Mouse (Mus musculus): ENCODE data around the gene Nisch.

Nisch gene

DNA sequence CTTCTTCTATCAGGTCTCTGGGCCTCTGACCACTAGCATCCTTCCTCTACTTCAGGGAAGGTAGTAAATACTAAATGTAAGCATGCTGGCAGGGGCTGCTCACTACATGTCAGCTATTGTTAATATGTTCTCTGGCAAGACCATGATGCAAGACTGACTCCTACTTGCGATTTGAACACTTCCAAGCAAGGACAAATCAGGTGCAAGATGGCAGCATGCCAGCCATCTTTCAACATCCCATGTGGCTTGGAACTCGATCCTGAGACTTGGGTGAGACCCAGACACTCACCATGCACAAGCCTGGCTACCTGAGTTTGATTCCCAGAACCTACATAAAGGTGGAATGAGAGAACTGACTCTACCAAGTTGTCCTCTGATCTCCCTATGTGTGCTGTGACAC, 24.8 kb downstream of the Nisch start:
- no peak for DNase-seq (ENCODE audit: low read depth, low spot score)

DNA sequence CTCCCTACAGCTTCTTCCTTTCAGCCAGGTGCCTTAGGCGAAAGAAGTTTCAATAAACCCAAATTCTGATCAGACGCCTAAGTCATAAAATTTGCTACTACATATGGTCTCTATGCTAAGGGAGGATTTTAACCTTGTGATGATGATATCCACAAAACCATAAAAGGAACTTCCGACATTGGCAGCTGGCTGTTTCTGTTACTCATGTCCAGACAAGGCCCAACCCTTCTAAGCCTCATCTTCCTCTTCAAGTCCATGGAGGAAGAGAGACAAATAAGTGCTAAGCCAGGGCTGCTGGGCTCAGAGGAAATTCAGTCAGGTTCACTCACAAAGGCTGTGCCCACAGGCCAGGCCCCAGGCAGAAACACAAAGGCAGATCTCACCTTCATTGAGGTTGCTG, 27.4 kb downstream of the Nisch start:
- no peak for DNase-seq (ENCODE audit: low read depth, low spot score)

DNA sequence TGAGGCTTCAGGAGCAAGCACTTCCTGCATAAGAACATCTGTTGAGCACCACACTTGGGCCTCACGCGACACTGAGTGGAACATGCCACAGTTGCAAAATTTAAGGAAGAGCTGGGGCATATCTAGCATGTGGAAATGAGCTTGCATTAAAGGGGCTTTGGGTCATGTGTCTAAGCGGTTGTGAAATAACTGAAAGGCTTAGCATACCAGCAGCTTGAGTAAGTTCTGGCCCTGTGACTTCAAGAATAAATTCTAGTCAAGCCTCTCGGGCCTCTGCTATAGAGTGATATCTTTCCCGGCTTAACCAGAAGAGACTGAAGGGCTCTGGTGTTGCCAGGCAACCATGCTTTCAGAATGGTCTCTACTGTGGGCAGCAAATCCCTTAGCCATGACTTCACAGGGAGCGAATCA, 28.0 kb downstream of the Nisch start:
- DNase-seq (ENCODE audit: low read depth, low spot score), result no peak

DNA sequence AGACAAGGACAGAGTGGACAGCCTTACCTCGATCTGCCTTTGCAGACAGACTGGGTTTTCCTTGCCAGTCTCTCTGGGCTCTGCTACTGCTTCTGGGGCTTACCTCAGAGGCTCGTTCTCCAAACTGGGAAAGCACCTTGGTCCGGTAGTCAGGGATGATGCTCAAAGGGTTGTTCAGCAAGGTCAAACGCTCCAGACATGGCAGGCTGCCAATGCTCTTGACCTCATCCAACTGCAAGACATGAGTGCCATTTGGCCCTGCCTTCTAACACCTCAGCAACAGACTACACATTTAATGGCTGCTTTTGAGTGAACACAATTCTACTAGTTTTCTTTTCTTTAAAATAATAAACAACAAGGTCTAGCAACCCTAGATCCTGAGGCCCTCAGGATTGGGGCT, 30.1 kb downstream of the Nisch start:
- DNase-seq (ENCODE audit: low read depth, low spot score), result no peak

DNA sequence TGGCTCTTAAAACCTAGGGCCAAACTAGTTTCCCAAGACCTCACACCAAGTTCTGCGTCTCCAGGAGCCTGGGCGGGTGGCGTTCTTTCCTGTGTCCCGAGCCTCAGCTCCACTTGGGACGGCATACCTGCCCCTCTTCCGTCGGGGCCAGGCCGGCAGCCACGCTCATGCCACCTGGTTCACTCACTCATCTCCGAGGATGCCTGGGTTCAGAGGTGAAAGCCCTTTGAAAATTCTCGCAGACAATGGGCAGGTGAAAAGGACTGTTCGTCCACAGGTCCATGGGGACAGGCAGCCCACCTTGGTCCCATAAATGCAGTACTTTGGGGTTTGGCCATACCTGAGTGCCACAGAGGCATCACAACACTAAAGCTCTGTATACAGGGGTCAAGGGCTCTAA, 32.6 kb downstream of the Nisch start:
- no peak for DNase-seq (ENCODE audit: low read depth, low spot score)

DNA sequence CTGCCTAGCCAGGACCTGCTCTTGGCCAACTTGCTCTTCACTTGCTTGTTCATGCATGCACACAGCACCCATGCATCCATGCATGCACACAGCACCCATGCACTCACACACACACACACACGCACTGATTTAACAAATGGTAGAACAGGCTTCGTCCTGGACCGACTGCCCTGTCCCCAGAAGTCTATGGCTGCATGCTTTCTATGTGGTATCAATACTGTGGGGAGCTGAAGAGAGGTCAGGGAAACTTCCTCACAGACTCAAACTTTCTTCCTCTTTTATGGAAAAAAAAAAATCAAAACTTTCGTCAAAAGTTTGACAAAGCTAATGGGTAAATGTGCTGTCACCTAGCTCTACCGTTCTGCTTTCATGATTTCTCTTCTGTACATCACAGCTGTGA, 33.2 kb downstream of the Nisch start:
- DNase-seq (ENCODE audit: low read depth, low spot score), result no peak

DNA sequence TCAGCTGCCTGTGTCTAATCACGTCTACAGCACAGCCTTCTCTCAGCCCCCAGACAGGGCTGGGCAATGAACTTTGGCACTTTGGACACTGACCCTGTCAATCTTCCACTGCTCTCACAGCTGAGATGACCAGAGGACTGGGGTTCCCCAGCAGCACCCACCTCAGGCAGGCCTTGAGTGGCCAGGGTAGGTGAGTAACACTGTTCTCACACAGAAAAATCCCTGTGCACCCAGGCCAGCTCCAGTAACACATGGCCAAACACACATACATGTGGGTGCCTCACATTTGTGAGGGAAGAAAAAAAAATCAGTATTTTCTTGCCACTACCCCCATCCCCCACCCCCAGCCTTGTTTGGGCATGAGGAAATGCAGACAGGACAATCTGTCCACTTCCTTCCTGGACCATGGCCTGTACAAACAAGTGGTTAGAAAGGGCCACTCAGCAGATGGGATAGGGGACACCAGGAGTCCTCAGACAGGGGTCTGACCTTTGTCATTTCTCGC, 33.9 kb downstream of the Nisch start:
- DNase-seq (ENCODE audit: low read depth, low spot score), result no peak

DNA sequence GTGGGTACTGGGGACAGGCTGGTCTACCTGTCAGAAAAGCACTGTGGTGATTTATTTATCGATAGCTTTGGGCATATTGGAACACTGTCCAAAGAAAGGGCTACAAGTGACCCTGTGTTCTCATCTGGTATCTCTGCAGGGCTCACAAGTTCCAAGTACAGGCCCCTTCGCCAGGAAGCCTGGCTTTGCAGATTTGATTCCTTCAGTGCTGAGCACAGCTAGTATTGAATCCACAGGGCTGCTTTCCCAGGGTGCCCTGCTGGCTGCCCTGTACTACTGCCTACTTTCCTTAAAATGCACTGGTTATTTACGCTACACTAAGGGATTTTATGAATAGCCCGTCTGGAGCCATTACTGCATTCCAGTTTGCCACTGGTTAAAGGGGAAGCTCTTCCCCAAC, 35.2 kb downstream of the Nisch start:
- DNase-seq (ENCODE audit: low read depth, low spot score), result no peak

DNA sequence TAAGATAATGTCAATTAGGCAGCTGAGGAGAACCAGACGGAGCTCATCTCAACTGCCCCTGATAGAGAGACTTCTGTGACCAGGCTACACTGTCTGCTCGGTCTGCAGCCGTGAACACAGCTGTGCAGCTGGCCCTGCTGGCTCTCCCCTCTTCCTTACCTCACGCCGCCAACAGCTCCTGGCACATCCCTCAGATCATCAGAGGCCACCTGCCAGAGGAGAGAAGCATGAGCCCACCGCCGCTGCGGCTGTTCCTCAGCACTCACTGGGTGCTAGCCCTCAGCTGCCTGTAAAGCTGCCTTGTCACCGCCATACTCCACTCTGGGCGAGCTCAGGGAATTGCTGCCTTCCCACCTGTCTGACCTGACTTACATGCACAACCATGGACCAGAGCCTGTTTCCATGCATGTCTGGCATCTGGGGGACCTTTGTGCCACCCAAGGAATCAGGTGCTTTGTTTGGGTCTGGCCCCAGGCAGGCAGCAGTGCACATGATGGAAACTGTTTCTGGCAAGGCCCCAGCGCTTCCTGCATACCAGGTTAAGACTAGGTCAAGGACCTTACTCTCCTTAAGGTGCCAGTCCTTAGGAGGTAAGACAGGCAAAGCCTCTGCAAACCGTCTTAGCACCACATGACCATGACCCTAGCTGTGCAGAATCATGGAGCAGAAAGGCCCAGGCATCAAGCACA, 36.9 kb downstream of the Nisch start:
- no peak for DNase-seq (ENCODE audit: low read depth, low spot score)

DNA sequence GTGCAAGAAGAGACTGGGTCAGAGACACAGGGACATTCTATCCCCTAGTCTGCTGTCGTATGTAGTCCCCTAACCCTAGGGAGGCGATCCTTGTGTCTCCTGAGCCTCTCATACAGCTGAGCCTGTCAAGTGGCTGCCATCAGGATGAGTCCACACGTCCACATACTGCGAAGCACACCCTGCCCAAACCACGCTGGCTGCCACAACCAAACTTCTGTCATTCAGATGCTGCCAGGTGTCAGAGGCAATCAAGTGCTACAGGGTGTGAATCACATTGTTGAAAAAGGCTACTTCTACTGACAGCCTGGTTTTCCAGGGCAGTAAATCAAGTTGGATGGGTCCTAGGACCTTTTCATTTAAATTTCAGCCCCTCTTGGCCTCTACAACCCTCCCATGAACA, 39.0 kb downstream of the Nisch start:
- DNase-seq (ENCODE audit: low read depth, low spot score), result no peak

DNA sequence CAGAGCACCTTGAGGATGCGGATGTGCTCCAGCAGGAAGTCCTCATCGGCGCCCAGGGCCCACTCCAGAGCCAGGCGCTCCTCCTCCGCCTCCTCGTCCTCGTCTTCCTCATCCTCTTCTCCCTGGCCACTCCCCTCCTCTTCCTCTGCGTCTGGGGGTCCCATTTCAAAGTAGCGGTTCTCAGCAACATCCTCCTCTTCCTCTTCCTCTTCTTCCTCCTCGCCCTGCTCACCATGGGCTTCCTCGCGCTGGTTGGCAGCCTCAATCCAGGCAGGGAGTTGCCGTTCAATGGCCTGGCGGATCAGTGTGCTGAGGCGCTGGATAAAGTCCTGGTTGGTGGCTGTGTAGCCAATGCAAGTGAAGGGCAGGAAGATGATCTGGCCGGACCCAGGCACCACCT, 39.5 kb downstream of the Nisch start:
- DNase-seq (ENCODE audit: low read depth, low spot score), result no peak

DNA sequence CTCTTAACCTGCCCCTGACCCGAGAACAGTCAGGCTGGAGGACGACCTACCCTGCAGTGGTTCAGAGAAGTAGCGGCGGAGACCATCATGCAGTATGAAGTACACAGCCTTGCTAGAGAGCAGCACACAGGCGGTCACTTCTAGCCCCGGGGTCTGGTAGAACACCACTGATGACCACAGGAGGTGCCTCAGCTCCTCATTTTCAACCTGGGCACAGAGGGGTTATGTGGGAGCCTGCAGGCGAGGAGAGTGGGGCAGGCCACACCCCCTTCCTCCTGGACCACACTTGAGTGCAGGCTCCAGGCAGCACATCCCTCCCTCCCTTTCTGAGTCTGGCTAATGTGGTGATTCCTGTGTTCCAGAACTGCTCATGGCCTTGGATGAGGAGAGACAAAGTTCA, 43.2 kb downstream of the Nisch start:
- DNase-seq (ENCODE audit: low read depth, low spot score), result no peak

DNA sequence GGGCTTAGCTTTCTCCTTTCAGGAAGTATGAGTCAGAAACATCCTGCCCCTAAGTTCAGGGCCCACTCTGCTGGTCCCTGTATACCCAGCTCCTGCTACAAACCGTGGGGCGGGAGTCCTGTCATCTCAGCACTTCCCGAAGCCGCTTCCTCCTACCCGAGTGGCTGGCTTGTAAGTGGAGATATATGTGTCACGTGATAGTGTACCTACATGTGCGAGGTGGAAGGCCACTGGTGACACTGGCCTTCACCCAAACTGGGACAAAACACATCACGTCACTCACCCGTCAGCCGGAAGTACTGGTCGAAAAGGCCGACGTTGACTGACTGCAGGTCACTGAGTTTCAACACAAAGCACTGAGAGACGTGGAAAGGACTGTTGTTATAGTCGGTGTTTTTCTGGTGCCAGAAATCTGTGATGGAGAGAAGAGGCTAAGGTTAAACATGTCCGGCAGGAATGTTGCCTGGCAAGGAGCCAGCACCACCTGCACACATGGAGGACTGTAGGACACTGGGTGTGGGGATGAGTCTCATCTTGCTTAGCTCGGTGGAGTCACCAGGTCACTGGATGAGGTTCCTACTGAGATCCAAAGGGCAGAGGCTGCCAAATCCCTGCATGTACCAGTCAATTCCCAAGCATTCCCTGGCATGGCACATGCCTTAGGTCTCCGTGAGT, 43.8 kb downstream of the Nisch start:
- no peak for DNase-seq (ENCODE audit: low read depth, low spot score)

DNA sequence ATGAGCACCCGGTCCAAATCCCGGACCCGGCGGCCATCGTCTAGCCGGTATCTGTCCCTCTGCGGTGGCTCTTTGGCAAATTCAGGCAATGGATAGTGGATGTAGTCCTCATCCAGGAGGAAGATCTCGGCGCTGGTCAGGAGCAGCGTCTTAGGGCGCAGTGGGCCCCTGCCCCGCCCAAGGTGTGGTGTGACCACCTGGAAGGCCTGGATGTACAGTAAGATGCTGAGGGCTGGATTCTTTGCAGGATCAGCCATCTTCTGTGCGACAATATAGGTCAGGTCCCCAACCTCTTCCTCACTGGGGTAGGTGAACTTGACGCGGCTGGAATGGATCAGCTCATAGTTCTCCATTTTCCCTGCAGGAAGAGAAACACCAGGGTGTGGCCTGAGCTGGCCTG, 44.9 kb downstream of the Nisch start:
- no peak for DNase-seq (ENCODE audit: low read depth, low spot score)

DNA sequence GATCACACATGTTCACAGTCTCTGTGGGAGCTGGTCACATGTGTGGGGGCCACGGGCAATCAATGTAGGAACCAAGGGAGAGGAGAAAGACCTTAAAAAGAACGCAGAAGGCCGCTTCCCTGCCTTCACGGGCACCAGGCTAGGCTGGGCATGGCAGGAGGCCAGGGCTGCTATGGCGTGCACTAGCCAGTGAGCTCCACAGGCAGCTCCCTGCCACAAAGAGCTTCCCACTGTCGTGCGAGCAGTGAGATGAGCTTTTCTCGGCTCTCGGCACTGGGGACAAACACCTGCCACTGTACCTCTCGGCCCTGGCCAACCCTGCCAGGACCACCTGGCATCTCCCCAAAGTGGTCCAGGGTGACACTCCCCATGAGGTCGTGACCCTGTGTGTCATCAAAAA, 45.4 kb downstream of the Nisch start:
- no peak for DNase-seq (ENCODE audit: low read depth, low spot score)

DNA sequence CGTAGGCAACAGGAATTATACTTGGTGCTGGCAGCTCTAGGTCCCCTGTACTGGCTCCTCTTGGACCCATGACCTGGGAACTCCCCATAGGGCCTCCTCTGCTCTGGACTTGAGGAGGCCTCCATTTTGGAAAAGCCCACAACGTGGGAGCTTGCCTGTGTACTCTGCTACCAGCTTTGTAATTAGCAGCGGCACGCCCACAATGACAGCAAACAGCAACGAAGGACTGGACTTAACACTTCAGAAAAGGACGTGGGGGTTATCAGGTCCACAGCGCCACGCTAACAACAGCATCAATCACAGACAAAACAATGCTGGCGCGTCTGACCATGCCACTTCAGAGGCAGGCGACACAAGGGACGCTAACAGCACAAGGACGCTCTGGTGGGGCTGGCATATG, 45.8 kb downstream of the Nisch start:
- no peak for DNase-seq (ENCODE audit: low read depth, low spot score)

DNA sequence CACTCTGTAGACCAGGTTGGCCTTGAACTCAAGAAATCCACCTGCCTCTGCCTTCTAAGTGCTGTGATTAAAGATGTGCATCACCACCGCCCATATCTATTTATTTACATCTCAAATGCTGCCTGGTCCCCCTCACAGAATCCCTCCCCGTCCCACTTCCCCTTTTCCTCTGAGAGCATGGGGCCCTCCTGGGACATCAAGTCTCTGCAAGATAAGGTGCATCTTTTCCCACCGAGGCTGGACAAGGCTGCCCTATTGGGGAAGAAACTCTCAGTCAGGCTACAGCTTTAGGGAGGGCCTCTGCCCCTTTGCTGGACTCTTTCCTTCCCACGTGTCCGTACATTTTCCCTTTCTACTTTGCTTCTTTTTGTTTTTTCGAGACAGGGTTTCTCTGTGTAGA, 47.2 kb downstream of the Nisch start:
- DNase-seq (ENCODE audit: low read depth, low spot score), result no peak

DNA sequence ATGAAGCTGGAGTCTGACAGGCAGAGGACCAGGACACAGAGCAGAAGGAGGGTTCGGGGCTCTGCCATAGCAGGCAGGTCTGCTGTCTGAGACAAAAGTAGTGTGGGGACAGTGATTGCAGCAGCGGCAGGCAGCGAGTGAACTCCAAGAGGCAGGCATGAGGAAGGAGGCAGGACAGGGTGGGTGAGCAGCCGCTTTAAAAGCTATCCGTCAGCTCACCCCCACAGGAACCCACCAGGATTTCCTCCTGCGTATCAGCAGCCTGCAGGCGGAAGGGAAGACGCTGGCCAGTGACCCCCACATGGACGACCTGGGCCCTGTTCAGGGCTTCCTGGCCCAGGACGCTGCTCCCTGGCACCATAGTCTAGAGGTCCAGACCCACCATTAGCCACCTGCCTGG, 48.3 kb downstream of the Nisch start, which contains the start of gene Stab1:
Gene Stab1 (minus strand): TSS at position 217 of the 400 bp plus-strand sequence.
- DNase-seq (ENCODE audit: low read depth, low spot score), result no peak

DNA sequence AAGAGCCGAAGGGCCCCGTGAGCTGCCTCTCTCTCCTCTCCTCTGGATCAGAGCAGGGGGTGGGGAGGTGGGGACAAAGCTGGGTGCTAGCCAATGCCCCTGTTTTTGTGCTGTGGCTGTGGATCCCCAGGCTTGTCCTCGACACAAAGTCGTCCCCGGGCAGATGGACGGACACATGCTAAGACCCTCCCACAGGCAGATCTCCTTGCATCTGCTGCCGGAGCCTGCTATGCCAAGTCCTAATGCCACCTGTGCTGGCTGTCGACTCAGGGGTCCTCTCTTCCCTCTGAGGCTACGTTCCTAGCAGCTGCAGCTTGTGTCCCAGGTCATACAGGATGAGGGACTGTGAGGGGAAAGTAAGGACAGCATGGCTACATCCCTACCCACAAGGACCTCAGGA, 49.9 kb downstream of the Nisch start:
- no peak for DNase-seq (ENCODE audit: low read depth, low spot score)

DNA sequence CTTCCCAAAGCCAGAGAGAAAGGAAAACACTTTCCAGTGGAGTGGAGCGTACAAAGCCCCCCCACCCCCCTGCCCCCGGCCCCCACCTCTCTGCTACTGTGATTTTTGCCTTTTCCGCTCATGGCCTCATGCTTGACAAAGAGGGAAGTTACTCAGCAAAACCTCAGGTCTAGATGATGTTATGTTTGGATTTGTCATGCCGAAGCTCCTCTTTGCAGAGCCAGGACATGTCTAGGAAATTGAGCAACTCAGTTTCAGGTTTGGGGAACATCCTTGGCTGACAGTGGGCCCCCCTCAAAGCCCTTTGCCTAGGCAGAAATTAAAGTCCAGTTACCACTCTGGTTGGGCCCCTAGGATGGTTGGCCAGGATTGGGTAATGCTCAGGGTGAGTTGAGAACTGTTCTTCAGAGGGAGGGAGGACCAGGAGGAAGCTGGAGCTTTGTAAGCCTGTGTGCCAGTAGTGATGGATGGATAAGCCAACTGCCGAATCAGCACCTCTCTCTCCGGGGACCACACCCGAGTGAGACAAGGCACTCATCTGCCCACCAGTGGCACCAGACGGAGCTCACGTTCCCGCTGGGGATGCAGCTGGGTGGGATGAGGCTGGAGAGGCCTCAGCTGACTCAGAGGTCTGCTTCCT, 50.6 kb downstream of the Nisch start:
- no peak for DNase-seq (ENCODE audit: low read depth, low spot score)

DNA sequence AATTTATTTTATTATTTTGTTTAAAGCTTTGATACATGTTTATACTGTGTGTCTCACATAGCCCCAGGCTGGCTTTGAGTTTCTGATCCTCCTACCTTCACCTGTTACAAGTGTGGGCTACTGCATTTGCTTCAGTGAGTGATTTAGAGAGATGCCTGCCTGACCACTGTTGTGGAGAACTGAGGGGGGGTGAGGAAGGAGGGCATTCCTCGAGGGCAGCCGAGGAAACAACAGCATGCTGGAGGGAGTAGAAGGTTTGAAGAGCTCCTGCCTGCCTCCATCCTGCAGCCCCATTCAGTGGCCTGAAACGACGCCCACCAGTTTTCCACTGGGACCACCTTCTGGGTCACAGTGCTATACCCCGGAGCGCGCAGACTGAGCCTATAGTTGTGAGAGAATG, 51.3 kb downstream of the Nisch start:
- DNase-seq (ENCODE audit: low read depth, low spot score), result no peak

DNA sequence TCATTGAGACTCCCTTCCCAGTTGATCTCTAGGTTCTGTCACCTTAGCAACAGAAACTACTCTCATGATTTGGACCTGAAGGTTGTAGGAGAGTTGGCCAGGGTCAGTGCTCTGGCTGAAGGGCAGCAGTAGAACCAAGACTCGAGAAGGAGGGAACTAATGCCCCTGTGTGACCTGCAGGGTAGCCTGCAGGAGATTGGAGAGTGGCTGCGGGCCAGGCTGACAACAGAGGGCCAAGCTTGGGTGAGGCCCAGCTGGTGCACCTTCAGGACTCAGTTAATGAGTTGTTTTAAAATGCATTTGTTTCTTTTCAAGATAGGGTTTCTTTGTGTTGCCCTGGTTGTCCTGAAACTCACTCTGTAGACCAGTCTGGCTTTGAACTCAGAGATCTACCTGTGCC, 51.7 kb downstream of the Nisch start:
- no peak for DNase-seq (ENCODE audit: low read depth, low spot score)

DNA sequence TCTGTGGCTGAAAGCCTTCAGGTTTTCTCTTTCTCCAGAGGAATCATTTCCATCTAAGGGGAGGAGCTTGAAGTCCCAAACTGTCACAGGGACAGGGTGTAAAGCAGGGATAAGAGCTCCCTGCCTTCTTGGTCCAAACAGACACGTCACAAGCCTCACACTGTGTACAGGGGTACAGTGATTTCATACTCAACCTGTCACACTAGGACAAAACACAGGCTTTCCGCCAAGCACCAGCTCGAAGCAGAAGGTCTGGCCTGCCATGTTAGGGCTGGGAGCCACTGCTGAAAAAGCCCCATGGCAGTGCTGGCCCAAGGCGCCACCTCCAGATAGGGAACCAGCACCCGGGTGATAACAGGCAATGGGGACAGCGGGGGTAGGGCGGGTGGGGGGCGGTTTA, 52.7 kb downstream of the Nisch start:
- no peak for DNase-seq (ENCODE audit: low read depth, low spot score)

Data from embryo, embryonic 11.5 days (tissue).